Mouse (Mus musculus) midbrain, embryonic 11.5 days (tissue): Measurements from ENCODE around the gene Hist1h2af. TPM values are rescaled to one million over a fixed set of nuclear protein-coding genes. Genes with fewer than 3 reads are reported as not detected.
"Not testable (repeated sequence)": the region's sequence is repeated elsewhere in the genome, so short reads cannot be mapped to it uniquely, and the experiment has no call there.

Experiments
- ATAC-seq: fragments of 200-750 bp; cut with Nextera tagmentation; 2 replicates; pipeline ENCODE4 v1.8.0; 2017; ENCODE audit warnings: moderate TSS enrichment, moderate library complexity; ENCODE audit not compliant: low FRiP score
- DNase-seq: peaks from one replicate; pipeline ENCODE4 v3.0.0; 2015; ENCODE audit warnings: low spot score; ENCODE audit errors: missing footprints
- H3K27ac ChIP-seq: fragments of 300-500 bp; sonication (generic); 2 replicates; pipeline ENCODE4 v1.5.1; 2014; ENCODE audit warnings: low read depth, low read length
- H3K27me3 ChIP-seq: fragments of 300-500 bp; sonication (generic); 2 replicates; pipeline ENCODE4 v1.6.1; 2014; ENCODE audit warnings: mild to moderate bottlenecking, low read length, moderate library complexity, mixed read lengths; ENCODE audit not compliant: control insufficient read depth, insufficient read depth
- H3K36me3 ChIP-seq: fragments of 300-500 bp; sonication (generic); 2 replicates; pipeline ENCODE4 v1.6.1; 2014; ENCODE audit warnings: mild to moderate bottlenecking, low read length, moderate library complexity, mixed read lengths; ENCODE audit not compliant: control insufficient read depth, insufficient read depth
- H3K4me1 ChIP-seq: fragments of 300-500 bp; sonication (generic); 2 replicates; pipeline ENCODE4 v1.6.1; 2014; ENCODE audit warnings: low read length; ENCODE audit not compliant: control insufficient read depth, insufficient read depth
- H3K4me2 ChIP-seq: fragments of 300-500 bp; sonication (generic); 2 replicates; pipeline ENCODE4 v1.6.1; 2014; ENCODE audit warnings: mild to moderate bottlenecking, moderate library complexity
- H3K4me3 ChIP-seq: fragments of 300-500 bp; sonication (generic); 2 replicates; pipeline ENCODE4 v1.5.1; 2014; ENCODE audit warnings: low read depth, low read length
- H3K9ac ChIP-seq: fragments of 300-500 bp; sonication (generic); 2 replicates; pipeline ENCODE4 v1.6.1; 2014; ENCODE audit warnings: low read length
- H3K9me3 ChIP-seq: fragments of 300-500 bp; sonication (generic); 2 replicates; pipeline ENCODE4 v1.6.1; 2016; ENCODE audit warnings: low read length; ENCODE audit not compliant: control insufficient read depth
- WGBS: fragments of 180-500 bp; shearing (Covaris S2); extraction: QIAGEN DNeasy Blood & Tissue Kit; methylation state at CpG from one replicate; pipeline ENCODE4 v1.1.7; 2014; 5-methylcytosine and 5-hydroxymethylcytosine counted together
- polyA plus RNA-seq: library from polyadenylated mRNA; unstranded; fragments of >200 nt; fragmentation: Nextera tagmentation; extraction: Ambion mirVana; gene quantifications from 2 replicates; pipeline ENCODE4 v1.2.1, GENCODE M21; 2014

Hist1h2af gene
- 6.4 and 9.1 TPM in 2 replicates for polyA plus RNA-seq

- under 1% methylated on average over 22 of the region's 53 CpGs for WGBS
- peak within 1 kb of the TSS; percentile 66 for H3K9ac ChIP-seq
- H3K4me2 ChIP-seq = peak within 1 kb of the TSS; percentile 45
- H3K4me3 ChIP-seq = peak within 1 kb of the TSS; percentile 48
- DNase-seq = peak; percentile 94
- peak within 1 kb of the TSS; percentile 98 for H3K27ac ChIP-seq
- H3K27me3 ChIP-seq, H3K36me3 ChIP-seq, H3K9me3 ChIP-seq: not testable (repeated sequence)
- H3K4me1 ChIP-seq = peaks cover 19% of the 10 kb centered on the region
- peak; percentile 64 for ATAC-seq
These were observed at the start of gene Hist1h2af for GRCm38 (mm10) chr13:23533560-23534367. Gene Hist1h2af (plus strand): TSS chr13:23533906.

GRCm38 (mm10) chr13:23485271-23485670 lies 48.4 kb upstream of the Hist1h2af start:
- no peak for DNase-seq
- no peak overlapping the region for H3K9ac ChIP-seq
- ATAC-seq = no peak
- no peaks in the 10 kb centered on the region for H3K36me3 ChIP-seq
- no peaks in the 10 kb centered on the region for H3K27me3 ChIP-seq
- H3K4me3 ChIP-seq = no peak overlapping the region
- no peak overlapping the region for H3K27ac ChIP-seq
- no peak overlapping the region for H3K4me2 ChIP-seq
- no peaks in the 10 kb centered on the region for H3K9me3 ChIP-seq
- 50% methylated on average over 5 of the region's 5 CpGs for WGBS
- H3K4me1 ChIP-seq = 0 out of 2 replicates have a peak, but pooled peaks cover 3% of the 10 kb centered on the region

GRCm38 (mm10) chr13:23488400-23489322 lies 45.0 kb upstream of the Hist1h2af start, which contains the start of gene Btn2a2:
Gene Btn2a2 (minus strand): TSS chr13:23488857.
- Histone ChIP-seq H3K4me2 (peak within 1 kb of the TSS; percentile 39), H3K27ac (no peak within 1 kb of the TSS), H3K4me1 (peaks cover 10% of the 10 kb centered on the region), H3K4me3 (peak within 1 kb of the TSS; percentile 16), H3K27me3 (no peaks in the 10 kb centered on the region), H3K9ac (no peak within 1 kb of the TSS), H3K9me3 (no peaks in the 10 kb centered on the region), H3K36me3 (no peaks in the 10 kb centered on the region)
- DNase-seq (peak; percentile 93), ATAC-seq (peak; percentile 89)
- 2% methylated on average over 13 of the region's 14 CpGs for WGBS

- ATAC-seq (no peak), DNase-seq (no peak)
- Histone ChIP-seq H3K27ac (no peak overlapping the region), H3K4me1 (peaks cover 10% of the 10 kb centered on the region), H3K9ac (no peak overlapping the region), H3K9me3 (no peaks in the 10 kb centered on the region), H3K4me3 (no peak overlapping the region), H3K27me3 (no peaks in the 10 kb centered on the region), H3K4me2 (no peak overlapping the region), H3K36me3 (no peaks in the 10 kb centered on the region)
- 83% methylated on average over 1 of the region's 1 CpGs for WGBS
These were observed 42.8 kb upstream of the Hist1h2af start for GRCm38 (mm10) chr13:23490863-23491262.

GRCm38 (mm10) chr13:23491263-23491662 lies 42.4 kb upstream of the Hist1h2af start:
- H3K36me3 ChIP-seq = no peaks in the 10 kb centered on the region
- ATAC-seq (no peak), DNase-seq (no peak)
- peaks cover 10% of the 10 kb centered on the region for H3K4me1 ChIP-seq
- H3K9ac ChIP-seq = no peak overlapping the region
- no peak overlapping the region for H3K4me2 ChIP-seq
- H3K27ac ChIP-seq = no peak overlapping the region
- H3K27me3 ChIP-seq = no peaks in the 10 kb centered on the region
- H3K9me3 ChIP-seq = no peaks in the 10 kb centered on the region
- H3K4me3 ChIP-seq = no peak overlapping the region
- 21% methylated on average over 1 of the region's 1 CpGs for WGBS

- Histone ChIP-seq H3K4me3 (peak overlapping the region; percentile 15; the same call in 1 of the 2 replicates), H3K9me3 (no peaks in the 10 kb centered on the region), H3K27ac (no peak overlapping the region), H3K4me1 (peaks cover 10% of the 10 kb centered on the region), H3K27me3 (no peaks in the 10 kb centered on the region), H3K9ac (no peak overlapping the region), H3K4me2 (peak overlapping the region; percentile 43), H3K36me3 (no peaks in the 10 kb centered on the region)
- ATAC-seq (peak; percentile 53), DNase-seq (peak; percentile 86)
- 4% methylated on average over 14 of the region's 14 CpGs for WGBS
These were observed 41.7 kb upstream of the Hist1h2af start for GRCm38 (mm10) chr13:23491990-23492389.

GRCm38 (mm10) chr13:23495526-23495925 lies 38.2 kb upstream of the Hist1h2af start:
- no peak for DNase-seq
- Histone ChIP-seq H3K4me2 (no peak overlapping the region), H3K36me3 (no peaks in the 10 kb centered on the region), H3K27me3 (no peaks in the 10 kb centered on the region), H3K4me1 (peaks cover 7% of the 10 kb centered on the region), H3K27ac (no peak overlapping the region), H3K9ac (no peak overlapping the region), H3K9me3 (no peaks in the 10 kb centered on the region), H3K4me3 (no peak overlapping the region)
- WGBS = 84% methylated on average over 6 of the region's 6 CpGs
- no peak for ATAC-seq

- Histone ChIP-seq H3K27me3 (no peaks in the 10 kb centered on the region), H3K4me2 (peak overlapping the region; percentile 21), H3K9me3 (no peaks in the 10 kb centered on the region), H3K36me3 (no peaks in the 10 kb centered on the region), H3K27ac (no peak overlapping the region), H3K9ac (no peak overlapping the region), H3K4me3 (peak overlapping the region; percentile 7; the same call in 1 of the 2 replicates), H3K4me1 (no peaks in the 10 kb centered on the region; the same call in 1 of the 2 replicates)
- DNase-seq (peak; percentile 97), ATAC-seq (0 out of 2 replicates have a peak, but pooled peaks have one; percentile 28)
- 1% methylated on average over 19 of the region's 19 CpGs for WGBS
These were observed 35.9 kb upstream of the Hist1h2af start for GRCm38 (mm10) chr13:23497656-23498321.
